Mouse (Mus musculus): ENCODE measurements around the gene Pabpn1l. TPM values are rescaled to one million over a fixed set of nuclear protein-coding genes. Genes with fewer than 3 reads are reported as not detected.

The Pabpn1l gene
- polyA plus RNA-seq, 1 experiment from 2014 or later, result not detected

- Histone ChIP-seq H3K9ac (ENCODE audit: low read length) (no peak overlapping the region), H3K4me1 (ENCODE audit: control insufficient read depth in 2 of 2, insufficient read depth in 2 of 2, low read length in 2 of 2) (peaks cover 9 to 21% of the 10 kb centered on the region in 2 experiments; a peak in 3 of 4 replicates), H3K4me2 (ENCODE audit: low read length) (no peak overlapping the region), H3K27me3 (ENCODE audit: control insufficient read depth, insufficient read depth, low read length) (no peaks in the 10 kb centered on the region), H3K9me3 (ENCODE audit: control insufficient read depth, low read length) (no peaks in the 10 kb centered on the region), H3K27ac (replicated peaks in 1 of 2; ENCODE audit: control insufficient read depth in 1 of 2, insufficient read depth in 1 of 2, low read depth in 2 of 2, low read length in 2 of 2) (no peak overlapping the region), H3K36me3 (ENCODE audit: control insufficient read depth, insufficient read depth, low read length) (no peaks in the 10 kb centered on the region), H3K4me3 (ENCODE audit: control insufficient read depth in 1 of 2, insufficient read depth in 1 of 2, low read depth in 1 of 2, low read length in 2 of 2) (no peak overlapping the region)
- WGBS, result 44% methylated on average over 15 of the region's 15 CpGs
- ATAC-seq (ENCODE audit: insufficient number of reproducible peaks, insufficient read depth, low FRiP score, low read depth), result no peak
Observed at GRCm38 (mm10) chr8:122580926-122581325, 41.6 kb downstream of the Pabpn1l start.

GRCm38 (mm10) chr8:122579196-122579595, 43.3 kb downstream of the Pabpn1l start:
- Histone ChIP-seq H3K27me3 (ENCODE audit: control insufficient read depth, insufficient read depth, low read length) (no peaks in the 10 kb centered on the region), H3K9me3 (ENCODE audit: control insufficient read depth, low read length) (no peaks in the 10 kb centered on the region), H3K27ac (replicated peaks in 1 of 2; ENCODE audit: control insufficient read depth in 1 of 2, insufficient read depth in 1 of 2, low read depth in 2 of 2, low read length in 2 of 2) (no peak overlapping the region), H3K4me1 (ENCODE audit: control insufficient read depth in 2 of 2, insufficient read depth in 2 of 2, low read length in 2 of 2) (peaks cover 25 to 34% of the 10 kb centered on the region in 2 experiments), H3K36me3 (ENCODE audit: control insufficient read depth, insufficient read depth, low read length) (peaks cover 3% of the 10 kb centered on the region), H3K9ac (ENCODE audit: low read length) (no peak overlapping the region; the same call in 1 of the 2 replicates), H3K4me3 (ENCODE audit: control insufficient read depth in 1 of 2, insufficient read depth in 1 of 2, low read depth in 1 of 2, low read length in 2 of 2) (no peak overlapping the region), H3K4me2 (ENCODE audit: low read length) (no peak overlapping the region)
- no peak for ATAC-seq (ENCODE audit: insufficient number of reproducible peaks, insufficient read depth, low FRiP score, low read depth)
- WGBS, result 32% methylated on average over 7 of the region's 7 CpGs

DNA sequence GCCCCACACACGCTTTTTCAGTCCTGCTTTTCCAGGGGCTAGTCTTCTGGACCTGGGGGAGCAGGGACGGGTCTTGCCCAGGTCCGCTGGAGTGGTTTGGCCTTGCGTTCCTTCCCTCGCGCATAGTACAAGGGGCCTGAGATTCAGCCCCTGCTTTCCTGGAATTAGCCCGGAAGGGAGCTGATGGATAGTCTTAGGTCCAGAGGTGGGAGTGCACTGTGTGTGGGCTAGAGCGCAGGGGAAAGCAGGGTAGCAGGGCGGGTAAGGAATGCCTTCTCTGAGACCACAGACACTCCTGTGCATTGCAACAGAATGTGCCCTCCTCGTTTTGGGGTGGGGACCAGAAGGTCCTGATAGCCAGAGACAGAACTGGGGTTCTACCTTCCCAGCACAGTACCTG, 45.4 kb downstream of the Pabpn1l start:
- Histone ChIP-seq H3K4me2 (ENCODE audit: low read length) (peak overlapping the region; percentile 83), H3K9ac (ENCODE audit: low read length) (peak overlapping the region; percentile 90; the same call in 1 of the 2 replicates), H3K27me3 (ENCODE audit: control insufficient read depth, insufficient read depth, low read length) (no peaks in the 10 kb centered on the region), H3K9me3 (ENCODE audit: control insufficient read depth, low read length) (no peaks in the 10 kb centered on the region), H3K4me1 (ENCODE audit: control insufficient read depth in 2 of 2, insufficient read depth in 2 of 2, low read length in 2 of 2) (peaks cover 25 to 36% of the 10 kb centered on the region in 2 experiments), H3K4me3 (ENCODE audit: control insufficient read depth in 1 of 2, insufficient read depth in 1 of 2, low read depth in 1 of 2, low read length in 2 of 2) (peak overlapping the region; percentile 67 to 73), H3K27ac (replicated peaks in 1 of 2; ENCODE audit: control insufficient read depth in 1 of 2, insufficient read depth in 1 of 2, low read depth in 2 of 2, low read length in 2 of 2) (no peak overlapping the region), H3K36me3 (ENCODE audit: control insufficient read depth, insufficient read depth, low read length) (peaks cover 23% of the 10 kb centered on the region)
- WGBS, result 51% methylated on average over 10 of the region's 10 CpGs
- peak; percentile 8; the same call in 1 of the 2 replicates for ATAC-seq (ENCODE audit: insufficient number of reproducible peaks, insufficient read depth, low FRiP score, low read depth)

DNA sequence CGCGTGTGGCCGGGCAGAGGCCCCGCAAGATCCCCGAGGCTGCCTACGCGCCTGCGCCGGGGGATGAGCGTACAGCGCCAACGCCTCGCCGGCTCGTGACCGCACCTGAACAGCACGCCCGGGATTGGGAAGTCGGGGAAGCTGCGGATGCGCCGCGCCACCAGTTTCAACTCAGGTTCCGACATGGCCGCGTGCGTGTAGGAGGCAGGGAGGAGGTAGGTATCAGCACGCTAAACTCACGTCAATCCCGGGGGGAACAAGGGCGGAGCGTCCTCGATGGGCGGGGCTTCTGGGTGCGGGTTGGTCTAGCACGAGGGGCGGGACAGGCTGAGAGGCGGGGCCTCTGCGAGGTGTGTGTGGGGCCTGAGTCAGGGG, 45.9 kb downstream of the Pabpn1l start, which contains the start of gene Aprt:
Aprt (minus strand) TSS at position 262 of the 375 bp plus-strand sequence.
- peak; percentile 86 for ATAC-seq (ENCODE audit: insufficient number of reproducible peaks, insufficient read depth, low FRiP score, low read depth)
- peaks cover 28% of the 10 kb centered on the region for H3K36me3 ChIP-seq (ENCODE audit: control insufficient read depth, insufficient read depth, low read length)
- WGBS, result under 1% methylated on average over 38 of the region's 39 CpGs

GRCm38 (mm10) chr8:122575735-122576647, 46.5 kb downstream of the Pabpn1l start:
- peak overlapping the region; percentile 83 for H3K4me2 ChIP-seq (ENCODE audit: low read length)
- 17% methylated on average over 21 of the region's 21 CpGs for WGBS

More for the DNA sequence above, 45.9 kb downstream of the Pabpn1l start, which contains the start of gene Aprt:
- Histone ChIP-seq H3K4me3 (ENCODE audit: control insufficient read depth in 1 of 2, insufficient read depth in 1 of 2, low read depth in 1 of 2, low read length in 2 of 2) (peak within 1 kb of the TSS; percentile 67 to 73), H3K9ac (ENCODE audit: low read length) (peak within 1 kb of the TSS; percentile 90), H3K4me2 (ENCODE audit: low read length) (peak within 1 kb of the TSS; percentile 83), H3K9me3 (ENCODE audit: control insufficient read depth, low read length) (no peaks in the 10 kb centered on the region), H3K4me1 (ENCODE audit: control insufficient read depth in 2 of 2, insufficient read depth in 2 of 2, low read length in 2 of 2) (peaks cover 25 to 36% of the 10 kb centered on the region in 2 experiments), H3K27ac (replicated peaks in 1 of 2; ENCODE audit: control insufficient read depth in 1 of 2, insufficient read depth in 1 of 2, low read depth in 2 of 2, low read length in 2 of 2) (peak within 1 kb of the TSS in 1 of 2 experiments; percentile 60; a peak in 2 of 4 replicates), H3K27me3 (ENCODE audit: control insufficient read depth, insufficient read depth, low read length) (no peaks in the 10 kb centered on the region)

DNA sequence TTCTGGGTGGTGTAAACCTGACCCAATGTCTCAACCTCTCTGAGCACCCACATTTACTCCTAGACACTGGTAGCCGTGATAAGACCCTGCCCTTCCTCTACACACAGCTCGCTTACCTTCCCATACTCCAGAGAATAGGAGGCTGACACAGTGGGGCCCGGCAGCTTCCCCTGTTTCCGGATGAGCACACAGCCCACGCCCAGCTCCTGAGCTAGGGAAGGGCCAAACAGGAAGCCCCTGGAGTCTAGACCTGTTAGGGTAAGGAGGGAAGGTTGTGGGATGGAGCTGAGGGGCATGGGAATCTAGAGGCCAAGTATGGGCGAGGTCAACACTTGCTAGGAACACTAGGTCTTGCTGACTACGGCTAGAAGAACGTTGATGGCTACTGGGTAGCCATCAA, 47.3 kb downstream of the Pabpn1l start:
- Histone ChIP-seq H3K36me3 (ENCODE audit: control insufficient read depth, insufficient read depth, low read length) (peaks cover 41% of the 10 kb centered on the region), H3K4me1 (ENCODE audit: control insufficient read depth in 2 of 2, insufficient read depth in 2 of 2, low read length in 2 of 2) (peaks cover 25 to 36% of the 10 kb centered on the region in 2 experiments), H3K27me3 (ENCODE audit: control insufficient read depth, insufficient read depth, low read length) (no peaks in the 10 kb centered on the region), H3K4me2 (ENCODE audit: low read length) (peak overlapping the region; percentile 83), H3K27ac (replicated peaks in 1 of 2; ENCODE audit: control insufficient read depth in 1 of 2, insufficient read depth in 1 of 2, low read depth in 2 of 2, low read length in 2 of 2) (0 out of 4 replicates have a peak overlapping the region, but pooled peaks of 1 of the 2 experiments have one; percentile 53), H3K9ac (ENCODE audit: low read length) (peak overlapping the region; percentile 90; the same call in 1 of the 2 replicates), H3K9me3 (ENCODE audit: control insufficient read depth, low read length) (no peaks in the 10 kb centered on the region), H3K4me3 (ENCODE audit: control insufficient read depth in 1 of 2, insufficient read depth in 1 of 2, low read depth in 1 of 2, low read length in 2 of 2) (0 out of 4 replicates have a peak overlapping the region, but pooled peaks of 1 of the 2 experiments have one; percentile 2)
- 60% methylated on average over 8 of the region's 8 CpGs for WGBS
- no peak for ATAC-seq (ENCODE audit: insufficient number of reproducible peaks, insufficient read depth, low FRiP score, low read depth)

More at GRCm38 (mm10) chr8:122575735-122576647, 46.5 kb downstream of the Pabpn1l start:
- Histone ChIP-seq H3K9ac (ENCODE audit: low read length) (peak overlapping the region; percentile 90), H3K36me3 (ENCODE audit: control insufficient read depth, insufficient read depth, low read length) (peaks cover 34% of the 10 kb centered on the region), H3K27ac (replicated peaks in 1 of 2; ENCODE audit: control insufficient read depth in 1 of 2, insufficient read depth in 1 of 2, low read depth in 2 of 2, low read length in 2 of 2) (peak overlapping the region in 1 of 2 experiments; percentile 60; a peak in 2 of 4 replicates), H3K9me3 (ENCODE audit: control insufficient read depth, low read length) (no peaks in the 10 kb centered on the region), H3K27me3 (ENCODE audit: control insufficient read depth, insufficient read depth, low read length) (no peaks in the 10 kb centered on the region), H3K4me1 (ENCODE audit: control insufficient read depth in 2 of 2, insufficient read depth in 2 of 2, low read length in 2 of 2) (peaks cover 25 to 36% of the 10 kb centered on the region in 2 experiments), H3K4me3 (ENCODE audit: control insufficient read depth in 1 of 2, insufficient read depth in 1 of 2, low read depth in 1 of 2, low read length in 2 of 2) (peak overlapping the region; percentile 67 to 73)
- ATAC-seq (ENCODE audit: insufficient number of reproducible peaks, insufficient read depth, low FRiP score, low read depth), result 0 out of 2 replicates have a peak, but pooled peaks have one; percentile 3

DNA sequence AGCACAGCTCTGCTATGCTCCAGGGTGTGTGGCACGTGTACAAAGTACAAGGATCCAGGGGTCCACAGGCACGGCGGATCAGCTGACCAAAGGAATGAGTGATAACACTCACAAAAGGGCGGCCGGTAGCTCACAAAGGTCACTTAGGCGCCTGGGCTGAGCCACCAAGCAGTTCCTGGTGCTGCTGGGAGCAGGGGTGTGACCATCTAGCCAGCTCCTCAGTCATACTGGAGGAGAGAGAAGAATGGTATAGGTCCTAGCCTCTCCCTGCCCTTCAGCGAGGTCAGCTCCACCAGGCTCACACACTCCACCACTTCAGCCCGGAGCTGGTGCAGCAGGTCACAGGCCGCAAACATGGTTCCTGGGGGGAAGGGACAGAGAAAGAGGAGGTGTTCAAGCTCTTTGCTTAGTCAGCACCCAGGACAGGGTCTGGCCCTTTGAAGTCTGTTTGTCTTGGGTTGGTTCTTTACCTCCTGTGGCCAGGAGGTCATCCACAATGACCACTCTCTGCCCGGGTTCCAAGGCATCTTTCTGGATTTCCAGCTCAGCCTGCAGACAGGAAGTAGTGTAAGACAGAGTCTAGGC, 47.8 kb downstream of the Pabpn1l start:
- Histone ChIP-seq H3K4me2 (ENCODE audit: low read length) (peak overlapping the region; percentile 83), H3K4me1 (ENCODE audit: control insufficient read depth in 2 of 2, insufficient read depth in 2 of 2, low read length in 2 of 2) (peaks cover 23 to 37% of the 10 kb centered on the region in 2 experiments), H3K36me3 (ENCODE audit: control insufficient read depth, insufficient read depth, low read length) (peaks cover 47% of the 10 kb centered on the region), H3K27ac (replicated peaks in 1 of 2; ENCODE audit: control insufficient read depth in 1 of 2, insufficient read depth in 1 of 2, low read depth in 2 of 2, low read length in 2 of 2) (peak overlapping the region; percentile 20 to 53; a peak in 2 of 4 replicates), H3K9me3 (ENCODE audit: control insufficient read depth, low read length) (no peaks in the 10 kb centered on the region), H3K4me3 (ENCODE audit: control insufficient read depth in 1 of 2, insufficient read depth in 1 of 2, low read depth in 1 of 2, low read length in 2 of 2) (0 out of 4 replicates have a peak overlapping the region, but pooled peaks of 1 of the 2 experiments have one; percentile 2), H3K9ac (ENCODE audit: low read length) (peak overlapping the region; percentile 8; the same call in 1 of the 2 replicates), H3K27me3 (ENCODE audit: control insufficient read depth, insufficient read depth, low read length) (no peaks in the 10 kb centered on the region)
- 9% methylated on average over 10 of the region's 10 CpGs for WGBS
- ATAC-seq (ENCODE audit: insufficient number of reproducible peaks, insufficient read depth, low FRiP score, low read depth), result no peak
